Mouse (Mus musculus) B cell, adult 2 months (primary cell): ENCODE results near the gene Greb1.

ENCODE experiments used
- DNase-seq, 2 experiments: peaks; one replicate each; pipeline ENCODE4 v3.0.0; 2022

Greb1 gene

GRCm38 (mm10) chr12:16630152-16630865 lies 170.4 kb downstream of the Greb1 start:
- DNase-seq: no peak
